Mouse (Mus musculus) hindbrain, embryonic 14.5 days (tissue): Measurements from ENCODE around the gene Arhgef3. TPM values are rescaled to one million over a fixed set of nuclear protein-coding genes. Genes with fewer than 3 reads are reported as not detected.

ENCODE experiments used
- ATAC-seq: fragments of 200-750 bp; cut with Nextera tagmentation; 2 replicates; pipeline ENCODE4 v1.8.0; 2017; ENCODE audit warnings: moderate number of reproducible peaks, mild to moderate bottlenecking, moderate TSS enrichment, moderate library complexity; ENCODE audit not compliant: low FRiP score
- DNase-seq: peaks from one replicate; pipeline ENCODE4 v3.0.0-alpha.2; 2015; ENCODE audit warnings: low spot score
- H3K27ac ChIP-seq: fragments of 300-500 bp; sonication (generic); 2 replicates; pipeline ENCODE4 v1.5.1; 2014; ENCODE audit warnings: mild to moderate bottlenecking, moderate library complexity
- H3K27me3 ChIP-seq: fragments of 300-500 bp; sonication (generic); 2 replicates; pipeline ENCODE4 v1.6.1; 2014; ENCODE audit warnings: mild to moderate bottlenecking, low read length, mixed read lengths; ENCODE audit not compliant: control insufficient read depth, insufficient read depth
- H3K36me3 ChIP-seq: fragments of 300-500 bp; sonication (generic); replicated peaks from 2 replicates; pipeline ENCODE4 v1.6.1; 2014; ENCODE audit not compliant: control insufficient read depth, insufficient read depth
- H3K4me1 ChIP-seq: fragments of 300-500 bp; sonication (generic); replicated peaks from 2 replicates; pipeline ENCODE4 v1.6.1; 2014; ENCODE audit warnings: antibody characterized with exemption, low read length, mixed read lengths; ENCODE audit not compliant: control insufficient read depth, insufficient read depth
- H3K4me2 ChIP-seq: fragments of 300-500 bp; sonication (generic); replicated peaks from 2 replicates; pipeline ENCODE4 v1.6.1; 2014; ENCODE audit warnings: mild to moderate bottlenecking, moderate library complexity
- H3K4me3 ChIP-seq: fragments of 300-500 bp; sonication (generic); replicated peaks from 2 replicates; pipeline ENCODE4 v1.5.1; 2014; ENCODE audit warnings: mild to moderate bottlenecking, low read length
- H3K9ac ChIP-seq: fragments of 300-500 bp; sonication (generic); 2 replicates; pipeline ENCODE4 v1.6.1; 2014
- H3K9me3 ChIP-seq: fragments of 300-500 bp; sonication (generic); 2 replicates; pipeline ENCODE4 v1.6.1; 2016; ENCODE audit warnings: low read length; ENCODE audit not compliant: control insufficient read depth
- WGBS: fragments of 180-500 bp; shearing (Covaris S2); extraction: QIAGEN DNeasy Blood & Tissue Kit; methylation state at CpG from one replicate; pipeline ENCODE4 v1.1.7; 2014; 5-methylcytosine and 5-hydroxymethylcytosine counted together
- polyA plus RNA-seq: library from polyadenylated mRNA; unstranded; fragments of >200 nt; fragmentation: Nextera tagmentation; extraction: Ambion mirVana; gene quantifications from 2 replicates; pipeline ENCODE4 v1.2.1, GENCODE M21; 2014

Gene Arhgef3
- polyA plus RNA-seq, 1 experiment from 2014 or later: 11.8 TPM

DNA sequence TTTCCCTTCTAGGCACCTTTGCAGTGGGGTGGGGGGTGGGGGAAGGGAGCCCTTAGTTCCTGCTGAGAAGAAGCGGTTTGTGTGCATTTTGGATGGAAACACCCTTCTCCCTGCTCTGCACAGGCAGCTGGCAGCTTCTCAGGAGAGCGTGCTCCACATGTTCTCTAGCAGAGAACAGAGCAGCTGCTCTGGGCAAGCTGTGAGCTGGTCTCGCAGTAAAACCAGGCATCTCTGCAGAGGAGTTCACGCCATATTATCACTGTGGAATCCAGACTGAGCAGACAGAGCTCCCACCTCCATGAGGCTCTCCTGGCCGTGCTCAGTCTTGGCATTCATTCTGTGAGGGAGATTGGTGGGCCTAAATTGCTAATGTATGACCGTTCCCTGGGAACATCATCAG is 12.0 kb upstream of the Arhgef3 start:
- WGBS: 56% methylated on average over 6 of the region's 6 CpGs
- H3K36me3 ChIP-seq: peaks cover 12% of the 10 kb centered on the region
- no peak overlapping the region for H3K4me3 ChIP-seq
- H3K27me3 ChIP-seq: no peaks in the 10 kb centered on the region
- DNase-seq (no peak), ATAC-seq (no peak)
- no peak overlapping the region for H3K9ac ChIP-seq
- H3K27ac ChIP-seq: no peak overlapping the region
- no peak overlapping the region for H3K4me2 ChIP-seq
- no peaks in the 10 kb centered on the region for H3K9me3 ChIP-seq
- no peaks in the 10 kb centered on the region; the same call in 1 of the 2 replicates for H3K4me1 ChIP-seq

DNA sequence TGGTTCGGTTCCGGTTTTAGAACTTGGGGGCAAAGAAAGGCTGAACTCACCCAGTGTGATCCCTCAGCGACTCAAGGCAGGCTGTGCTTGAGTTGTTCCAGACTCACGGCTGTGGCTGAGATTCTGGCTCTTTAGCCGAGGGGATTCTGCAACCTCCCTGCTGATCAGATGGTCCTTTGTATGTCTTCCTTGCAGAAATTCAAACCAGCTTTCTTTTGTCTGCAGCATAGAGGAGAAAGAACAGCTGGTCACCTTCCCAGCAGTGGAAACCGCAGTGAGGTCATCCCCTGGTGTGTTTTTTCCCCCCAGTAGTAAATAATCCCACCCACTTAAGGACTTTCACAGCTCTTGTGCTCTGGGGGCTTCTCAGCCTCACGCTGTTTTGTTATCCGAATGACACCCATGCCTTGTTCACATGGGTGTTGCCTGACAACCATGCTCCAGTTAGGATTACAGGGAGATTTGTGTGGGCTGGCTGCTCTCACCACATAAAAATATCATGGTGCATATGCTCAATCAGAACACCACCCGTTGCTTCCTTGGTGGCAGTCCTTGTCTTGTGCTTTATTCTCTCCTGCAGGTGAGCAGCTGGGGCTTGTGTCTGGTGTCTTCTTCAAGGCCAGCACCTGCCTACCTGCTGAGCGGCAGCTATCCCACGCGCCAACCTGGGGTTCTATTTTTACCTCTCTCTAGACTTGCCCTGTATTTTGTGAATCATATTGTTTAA is 8.8 kb upstream of the Arhgef3 start:
- ATAC-seq: no peak
- Histone ChIP-seq H3K27me3 (no peaks in the 10 kb centered on the region), H3K27ac (no peak overlapping the region), H3K4me1 (no peaks in the 10 kb centered on the region; the same call in 1 of the 2 replicates), H3K36me3 (no peaks in the 10 kb centered on the region), H3K9ac (no peak overlapping the region), H3K4me3 (no peak overlapping the region), H3K4me2 (no peak overlapping the region), H3K9me3 (no peaks in the 10 kb centered on the region)
- WGBS: 56% methylated on average over 12 of the region's 12 CpGs
- no peak for DNase-seq

DNA sequence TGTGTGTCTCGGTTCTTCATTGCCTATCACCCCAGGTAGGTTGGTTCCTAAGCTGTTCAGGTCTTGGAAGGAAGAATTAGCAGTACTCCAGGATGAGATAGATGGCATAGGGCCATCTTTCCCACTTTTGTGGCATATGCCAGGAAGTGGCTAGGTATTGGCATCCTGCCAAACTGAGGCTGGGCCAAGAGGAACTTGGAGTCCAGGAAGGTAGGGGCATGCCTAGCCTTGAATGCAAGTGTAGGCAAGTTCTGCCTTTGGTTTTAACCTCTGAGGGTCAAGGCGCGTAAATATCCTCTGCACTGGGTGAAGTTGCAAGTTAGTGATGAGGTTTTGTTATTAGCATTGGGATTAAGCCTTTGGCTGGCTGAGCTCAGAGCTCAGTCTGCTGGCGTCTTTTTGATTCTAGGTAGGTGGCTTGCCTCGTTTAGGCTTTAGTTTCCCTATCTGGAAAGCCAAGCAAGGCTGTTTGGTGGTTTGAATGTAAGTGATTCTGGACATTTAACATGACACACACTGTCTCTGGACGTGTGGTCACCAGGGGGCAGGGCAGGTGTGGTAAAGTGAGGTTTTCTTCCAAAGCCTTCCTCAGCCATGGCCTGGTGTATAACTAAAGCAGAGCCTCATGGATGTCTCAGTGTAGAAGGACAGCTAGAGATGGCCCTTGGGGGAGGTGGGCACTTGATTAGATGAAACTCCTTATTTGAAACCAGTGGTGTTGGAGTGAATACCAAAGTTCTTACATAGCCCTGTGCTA is 5.8 kb upstream of the Arhgef3 start:
- Histone ChIP-seq H3K36me3 (no peaks in the 10 kb centered on the region), H3K27ac (no peak overlapping the region), H3K4me2 (no peak overlapping the region), H3K4me3 (no peak overlapping the region), H3K9ac (no peak overlapping the region), H3K9me3 (no peaks in the 10 kb centered on the region), H3K4me1 (no peaks in the 10 kb centered on the region), H3K27me3 (peaks cover 12% of the 10 kb centered on the region)
- ATAC-seq (no peak), DNase-seq (no peak)
- 78% methylated on average over 6 of the region's 6 CpGs for WGBS

DNA sequence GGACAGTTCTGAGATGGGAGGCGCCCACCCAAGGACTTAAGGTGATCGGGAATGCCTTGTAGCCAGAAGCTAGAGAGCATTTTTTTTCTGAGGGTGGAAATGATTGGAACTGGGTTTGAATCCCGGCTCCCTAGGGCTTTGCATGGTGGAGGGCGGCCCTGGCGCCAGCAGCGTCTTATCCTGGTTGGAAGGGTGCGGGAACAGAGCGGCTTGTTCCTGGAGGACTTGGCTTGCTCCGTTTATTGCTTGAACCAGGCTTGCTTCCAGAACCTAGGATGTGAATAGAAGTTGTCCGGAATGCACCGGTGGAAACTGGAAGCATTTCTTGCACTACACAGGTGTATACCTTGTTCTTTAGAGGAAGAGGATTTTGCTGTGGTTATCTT is 569 bp downstream of the Arhgef3 start:
- H3K36me3 ChIP-seq: no peaks in the 10 kb centered on the region
- H3K27me3 ChIP-seq: peaks cover 46% of the 10 kb centered on the region
- no peak for DNase-seq
- H3K27ac ChIP-seq: no peak overlapping the region
- no peak for ATAC-seq
- no peaks in the 10 kb centered on the region for H3K9me3 ChIP-seq
- 14% methylated on average over 11 of the region's 11 CpGs for WGBS
- H3K4me3 ChIP-seq: peak overlapping the region; percentile 46
- H3K4me1 ChIP-seq: peaks cover 11% of the 10 kb centered on the region; the same call in 1 of the 2 replicates
- H3K9ac ChIP-seq: no peak overlapping the region
- peak overlapping the region; percentile 95 for H3K4me2 ChIP-seq

DNA sequence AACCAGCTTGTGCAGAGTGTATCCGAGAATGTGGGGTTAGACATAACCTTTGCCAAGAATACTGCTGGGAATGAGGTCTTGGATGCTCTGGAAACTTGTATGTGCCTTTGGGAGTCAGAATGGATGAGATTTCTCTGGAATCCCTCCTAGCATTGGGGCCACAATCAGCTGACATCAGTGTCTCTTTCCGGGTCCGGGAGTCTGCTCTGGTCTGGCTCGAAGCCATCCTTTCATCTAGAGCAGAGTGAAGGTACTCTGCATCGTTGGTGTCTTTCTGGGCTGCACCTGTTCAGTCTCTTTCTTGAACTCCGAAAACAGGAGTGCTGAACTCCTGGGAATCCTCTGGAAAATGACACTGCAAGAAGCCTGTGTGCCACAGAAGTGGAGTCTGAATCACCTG is 1.3 kb downstream of the Arhgef3 start:
- no peak overlapping the region for H3K27ac ChIP-seq
- H3K4me1 ChIP-seq: peaks cover 11% of the 10 kb centered on the region; the same call in 1 of the 2 replicates
- H3K36me3 ChIP-seq: no peaks in the 10 kb centered on the region
- H3K4me2 ChIP-seq: no peak overlapping the region
- H3K4me3 ChIP-seq: no peak overlapping the region
- H3K9ac ChIP-seq: no peak overlapping the region
- WGBS: 72% methylated on average over 6 of the region's 6 CpGs
- no peaks in the 10 kb centered on the region for H3K9me3 ChIP-seq
- ATAC-seq (no peak), DNase-seq (no peak)
- H3K27me3 ChIP-seq: peaks cover 46% of the 10 kb centered on the region

DNA sequence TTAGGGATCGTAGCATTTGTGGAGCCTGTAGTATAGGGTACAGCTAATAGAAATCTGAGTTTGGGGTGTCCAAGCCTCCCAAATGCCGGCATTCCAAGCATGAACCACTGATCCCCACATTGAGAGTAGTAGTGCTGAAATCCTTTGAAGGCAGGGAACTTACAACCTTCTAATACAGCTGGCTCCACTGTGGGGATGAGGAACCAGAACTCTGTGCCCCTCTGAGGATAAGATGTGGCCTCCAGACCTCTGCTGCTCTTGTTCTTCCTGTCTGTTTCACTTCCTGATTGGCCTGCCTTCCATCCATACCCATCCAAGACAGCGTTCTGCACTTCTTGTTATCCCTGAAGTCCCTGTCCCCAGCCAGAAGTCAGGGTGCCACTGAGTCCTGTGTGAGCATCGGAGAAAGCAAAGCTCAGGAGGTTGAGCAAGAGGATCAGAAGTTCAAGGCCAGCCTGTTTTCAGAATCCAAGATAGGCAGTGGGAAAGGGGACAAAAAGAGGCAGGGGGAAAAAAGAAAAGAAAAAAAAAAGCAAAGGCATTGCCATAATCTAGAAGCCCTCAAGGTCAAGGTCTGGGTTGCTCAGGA is 2.0 kb downstream of the Arhgef3 start:
- peaks cover 11% of the 10 kb centered on the region; the same call in 1 of the 2 replicates for H3K4me1 ChIP-seq
- ATAC-seq (no peak), DNase-seq (no peak)
- peaks cover 46% of the 10 kb centered on the region for H3K27me3 ChIP-seq
- no peak overlapping the region for H3K27ac ChIP-seq
- no peak overlapping the region for H3K4me2 ChIP-seq
- H3K9ac ChIP-seq: no peak overlapping the region
- 85% methylated on average over 4 of the region's 4 CpGs for WGBS
- no peaks in the 10 kb centered on the region for H3K9me3 ChIP-seq
- H3K36me3 ChIP-seq: no peaks in the 10 kb centered on the region
- H3K4me3 ChIP-seq: no peak overlapping the region

DNA sequence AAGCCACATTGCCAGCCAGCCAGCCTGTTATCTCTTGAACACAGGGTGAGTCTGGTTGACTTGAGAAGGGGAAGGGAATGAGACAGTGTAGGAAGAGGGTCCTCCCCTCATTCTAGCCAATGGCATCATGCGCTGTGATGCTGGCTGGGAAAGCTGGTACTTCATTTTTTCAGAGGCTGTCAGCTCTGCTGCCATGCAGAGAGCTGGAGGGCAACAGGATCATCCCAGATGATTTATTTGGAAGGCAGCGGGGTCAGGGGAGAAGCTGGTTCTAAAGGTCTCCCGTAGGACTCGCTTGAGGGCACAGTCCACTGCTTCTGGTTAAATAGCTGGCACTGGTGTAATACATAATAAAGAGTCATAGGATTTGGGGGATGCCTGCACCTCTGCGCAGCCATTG is 3.8 kb downstream of the Arhgef3 start:
- 80% methylated on average over 5 of the region's 5 CpGs for WGBS
- H3K27ac ChIP-seq: no peak overlapping the region
- H3K4me2 ChIP-seq: no peak overlapping the region
- H3K9ac ChIP-seq: no peak overlapping the region
- H3K4me3 ChIP-seq: no peak overlapping the region
- H3K9me3 ChIP-seq: no peaks in the 10 kb centered on the region
- H3K36me3 ChIP-seq: no peaks in the 10 kb centered on the region
- no peak for ATAC-seq
- DNase-seq: no peak
- H3K27me3 ChIP-seq: peaks cover 38% of the 10 kb centered on the region
- peaks cover 11% of the 10 kb centered on the region; the same call in 1 of the 2 replicates for H3K4me1 ChIP-seq

DNA sequence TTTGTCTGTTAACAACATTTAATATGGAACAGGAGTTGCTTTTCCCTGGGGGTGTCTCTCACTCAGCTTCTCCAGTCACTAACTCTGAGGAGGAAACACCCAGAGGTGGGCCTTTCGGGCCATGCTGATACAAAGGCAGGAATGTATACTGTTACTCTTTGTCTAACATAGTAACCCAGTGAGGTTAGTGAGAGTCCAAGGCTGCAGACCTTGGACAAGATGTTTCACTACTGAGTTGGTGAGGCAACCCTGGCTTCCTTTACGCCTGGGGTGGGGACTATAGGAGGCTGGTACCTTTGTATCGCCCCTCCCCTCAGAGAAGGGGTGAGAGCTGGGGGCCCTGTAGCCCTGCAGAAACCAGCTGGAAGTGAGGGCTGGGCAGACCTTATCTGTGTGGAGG is 7.9 kb downstream of the Arhgef3 start:
- Histone ChIP-seq H3K9me3 (no peaks in the 10 kb centered on the region), H3K4me3 (no peak overlapping the region), H3K27me3 (0 out of 2 replicates have a peak, but pooled peaks cover 5% of the 10 kb centered on the region), H3K9ac (no peak overlapping the region), H3K27ac (no peak overlapping the region), H3K4me1 (no peaks in the 10 kb centered on the region), H3K36me3 (no peaks in the 10 kb centered on the region), H3K4me2 (no peak overlapping the region)
- no peak for DNase-seq
- no peak for ATAC-seq
- 82% methylated on average over 3 of the region's 3 CpGs for WGBS

DNA sequence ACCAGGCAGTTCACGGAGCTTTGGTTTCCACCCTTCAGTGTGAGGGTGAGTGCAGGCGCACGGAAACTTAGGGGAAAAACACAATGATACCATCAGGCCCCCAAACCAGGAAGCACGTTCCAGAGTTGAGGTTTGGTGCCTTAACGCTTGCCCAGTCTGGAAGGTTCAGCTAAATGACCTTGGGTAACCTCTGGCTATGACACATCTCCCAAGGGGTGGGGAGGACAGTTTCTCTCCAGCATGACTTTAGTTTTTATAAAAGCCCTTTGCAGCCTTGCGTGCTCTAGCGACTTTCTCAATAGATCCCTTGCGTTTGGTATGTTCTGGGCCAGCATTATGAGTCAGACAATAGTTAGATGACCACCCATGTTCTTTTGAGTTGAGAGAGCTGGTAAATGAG is 8.8 kb downstream of the Arhgef3 start:
- Histone ChIP-seq H3K4me2 (no peak overlapping the region), H3K9ac (no peak overlapping the region), H3K9me3 (no peaks in the 10 kb centered on the region), H3K4me3 (no peak overlapping the region), H3K4me1 (no peaks in the 10 kb centered on the region), H3K27me3 (no peaks in the 10 kb centered on the region), H3K27ac (no peak overlapping the region), H3K36me3 (no peaks in the 10 kb centered on the region)
- ATAC-seq: no peak
- WGBS: 49% methylated on average over 8 of the region's 8 CpGs
- no peak for DNase-seq
